Mouse (Mus musculus) G1E (cell line): ENCODE data around the gene Paxx.

ENCODE experiments used
- CTCF ChIP-seq: IDR thresholded peaks from 2 replicates; pipeline ENCODE4 v1.5.1; 2012; ENCODE audit warnings: low read depth, low read length, inconsistent platforms, mixed read lengths
- GATA1 ChIP-seq: IDR thresholded peaks from 2 replicates; pipeline ENCODE4 v1.6.1; 2012; ENCODE audit warnings: borderline replicate concordance, low read length, inconsistent platforms, mixed read lengths
- POLR2AphosphoS5 ChIP-seq: IDR thresholded peaks from 2 replicates; pipeline ENCODE4 v1.6.1; 2012; ENCODE audit warnings: low read depth, low read length, inconsistent platforms; ENCODE audit not compliant: insufficient replicate concordance
- TAL1 ChIP-seq: conservative IDR thresholded peaks from 2 replicates; pipeline ENCODE4 v1.6.1; 2012; ENCODE audit warnings: low read depth, low read length, inconsistent platforms, mixed read lengths

GRCm38 (mm10) chr2:25434292-25434691 lies 26.6 kb downstream of the Paxx start:
- TF ChIP-seq CTCF (no peak), POLR2AphosphoS5 (no peak), TAL1 (no peak), GATA1 (no peak)
